Mouse (Mus musculus) spleen, adult 2 months (tissue): Measurements from ENCODE around the gene Arhgap4.

Experiments
- CTCF ChIP-seq: fragments of 200-500 bp; IDR thresholded peaks from 2 replicates; pipeline ENCODE4 v1.5.1; 2011; ENCODE audit warnings: mild to moderate bottlenecking, inconsistent platforms; ENCODE audit not compliant: insufficient read depth, insufficient read length, insufficient replicate concordance; ENCODE audit errors: extremely low read depth
- POLR2A ChIP-seq: fragments of 200-500 bp; IDR thresholded peaks from 2 replicates; pipeline ENCODE4 v1.6.1; 2011; ENCODE audit warnings: low read depth, low read length, inconsistent platforms

- TF ChIP-seq CTCF (no peak), POLR2A (no peak)
Measured at GRCm38 (mm10) chrX:73867256-73867655, 54.4 kb downstream of the Arhgap4 start.
